Mouse (Mus musculus) intestine, embryonic 14.5 days (tissue): ENCODE measurements at regions not wholly inside any gene's neighbourhood (a gene's known extent, or its start where the extent isn't known, plus 50 kb on each side); places are given as distances from the start of the nearest gene placed in this dataset. TPM values are rescaled to one million over a fixed set of nuclear protein-coding genes. Genes with fewer than 3 reads are reported as not detected.

Source experiments
- ATAC-seq: fragments of 200-750 bp; cut with Nextera tagmentation; replicated peaks from 2 replicates; pipeline ENCODE4 v1.8.0; 2017; ENCODE audit warnings: low read depth, moderate number of reproducible peaks, moderate TSS enrichment, moderate library complexity; ENCODE audit not compliant: low FRiP score, low TSS enrichment
- DNase-seq: peaks from one replicate; pipeline ENCODE4 v3.0.0-alpha.2; 2018; ENCODE audit warnings: low spot score
- H3K27ac ChIP-seq: fragments of 300-500 bp; sonication (generic); 2 replicates; pipeline ENCODE4 v1.5.1; 2014; ENCODE audit warnings: low read depth, mild to moderate bottlenecking, control low read depth
- H3K27me3 ChIP-seq: fragments of 300-500 bp; sonication (generic); replicated peaks from 2 replicates; pipeline ENCODE4 v1.6.1; 2014; ENCODE audit warnings: low read length, control low read depth; ENCODE audit not compliant: control insufficient read depth, insufficient read depth
- H3K36me3 ChIP-seq: fragments of 300-500 bp; sonication (generic); 2 replicates; pipeline ENCODE4 v1.6.1; 2014; ENCODE audit warnings: low read length, control low read depth; ENCODE audit not compliant: control insufficient read depth, insufficient read depth
- H3K4me1 ChIP-seq: fragments of 300-500 bp; sonication (generic); replicated peaks from 2 replicates; pipeline ENCODE4 v1.6.1; 2014; ENCODE audit warnings: low read length, control low read depth, mixed read lengths; ENCODE audit not compliant: control insufficient read depth, insufficient read depth
- H3K4me2 ChIP-seq: fragments of 300-500 bp; sonication (generic); 2 replicates; pipeline ENCODE4 v1.6.1; 2014; ENCODE audit warnings: low read length
- H3K4me3 ChIP-seq: fragments of 300-500 bp; sonication (generic); 2 replicates; pipeline ENCODE4 v1.5.1; 2014; ENCODE audit warnings: low read depth, low read length, control low read depth, mixed read lengths
- H3K9ac ChIP-seq: fragments of 300-500 bp; sonication (generic); 2 replicates; pipeline ENCODE4 v1.6.1; 2014; ENCODE audit warnings: mild to moderate bottlenecking, low read length
- H3K9me3 ChIP-seq: fragments of 300-500 bp; sonication (generic); 2 replicates; pipeline ENCODE4 v1.6.1; 2016; ENCODE audit warnings: low read length, control low read depth; ENCODE audit not compliant: control insufficient read depth
- WGBS: fragments of 180-500 bp; shearing (Covaris S2); extraction: QIAGEN DNeasy Blood & Tissue Kit; methylation state at CpG from one replicate; pipeline ENCODE4 v1.1.7; 2014; 5-methylcytosine and 5-hydroxymethylcytosine counted together
- microRNA-seq: library from miRNA; unstranded; fragments of <30 nt; microRNA quantifications from one replicate; pipeline ENCODE4, GENCODE M21; 2016

- Histone ChIP-seq H3K27ac (no peak overlapping the region), H3K36me3 (no peaks in the 10 kb centered on the region), H3K4me3 (no peak overlapping the region), H3K9ac (no peak overlapping the region), H3K9me3 (no peaks in the 10 kb centered on the region), H3K4me1 (no peaks in the 10 kb centered on the region), H3K4me2 (no peak overlapping the region), H3K27me3 (no peaks in the 10 kb centered on the region)
- DNase-seq (no peak), ATAC-seq (no peak)
- 71% methylated on average over 2 of the region's 2 CpGs for WGBS
Observed at GRCm38 (mm10) chr3:33218291-33218690, 75.2 kb upstream of the Pex5l start.

GRCm38 (mm10) chr3:33217360-33218034, 74.5 kb upstream of the Pex5l start:
- WGBS, result 67% methylated on average over 18 of the region's 18 CpGs
- ATAC-seq, result no peak
- no peak for DNase-seq

GRCm38 (mm10) chr3:33211224-33211817, 68.3 kb upstream of the Pex5l start:
- Histone ChIP-seq H3K27ac (no peak overlapping the region), H3K9ac (no peak overlapping the region), H3K4me3 (no peak overlapping the region), H3K9me3 (no peaks in the 10 kb centered on the region), H3K27me3 (no peaks in the 10 kb centered on the region), H3K4me1 (no peaks in the 10 kb centered on the region), H3K4me2 (no peak overlapping the region), H3K36me3 (no peaks in the 10 kb centered on the region)
- ATAC-seq (no peak), DNase-seq (no peak)
- 77% methylated on average over 4 of the region's 4 CpGs for WGBS

More at GRCm38 (mm10) chr3:33217360-33218034, 74.5 kb upstream of the Pex5l start:
- no peak overlapping the region for H3K4me2 ChIP-seq
- no peaks in the 10 kb centered on the region for H3K9me3 ChIP-seq
- H3K36me3 ChIP-seq, result no peaks in the 10 kb centered on the region
- H3K4me1 ChIP-seq, result no peaks in the 10 kb centered on the region
- H3K27me3 ChIP-seq, result no peaks in the 10 kb centered on the region
- H3K27ac ChIP-seq, result no peak overlapping the region
- no peak overlapping the region for H3K9ac ChIP-seq
- no peak overlapping the region for H3K4me3 ChIP-seq

Small RNAs in the stretch of these regions (microRNA-seq; reads per million reads assigned to microRNA genes)
- not detected for gene Gm27974
